Mouse (Mus musculus) CD8-positive naive resting alpha-beta T cell, adult 2 months (primary cell): ENCODE measurements around the gene Cnnm2.
"Not testable (repeated sequence)": the region's sequence is repeated elsewhere in the genome, so short reads cannot be mapped to it uniquely, and the experiment has no call there.

Source experiments
- DNase-seq, 2 experiments: peaks; one replicate each; pipeline ENCODE4 v3.0.0; 2022; ENCODE audit warnings: low read depth in 2 of 2, low spot score in 2 of 2

Cnnm2 gene

DNA sequence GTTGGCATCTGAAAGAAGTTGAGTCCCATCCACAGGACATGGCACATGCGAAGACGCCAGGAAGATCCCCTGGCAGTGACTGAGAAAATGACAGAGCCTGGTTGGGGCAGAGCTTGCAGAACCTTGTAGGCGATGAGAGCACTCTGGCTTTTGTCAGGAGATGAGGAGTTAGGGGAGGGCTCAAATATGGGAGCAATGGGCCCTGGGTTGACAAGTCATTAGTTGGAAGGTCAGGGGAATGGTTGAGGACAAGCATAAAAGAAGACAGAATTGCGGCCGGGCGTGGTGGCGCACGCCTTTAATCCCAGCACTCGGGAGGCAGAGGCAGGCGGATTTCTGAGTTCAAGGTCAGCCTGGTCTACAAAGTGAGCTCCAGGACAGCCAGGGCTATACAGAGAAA lies 1.5 kb upstream of the Cnnm2 start:
- DNase-seq: not testable (repeated sequence)

DNA sequence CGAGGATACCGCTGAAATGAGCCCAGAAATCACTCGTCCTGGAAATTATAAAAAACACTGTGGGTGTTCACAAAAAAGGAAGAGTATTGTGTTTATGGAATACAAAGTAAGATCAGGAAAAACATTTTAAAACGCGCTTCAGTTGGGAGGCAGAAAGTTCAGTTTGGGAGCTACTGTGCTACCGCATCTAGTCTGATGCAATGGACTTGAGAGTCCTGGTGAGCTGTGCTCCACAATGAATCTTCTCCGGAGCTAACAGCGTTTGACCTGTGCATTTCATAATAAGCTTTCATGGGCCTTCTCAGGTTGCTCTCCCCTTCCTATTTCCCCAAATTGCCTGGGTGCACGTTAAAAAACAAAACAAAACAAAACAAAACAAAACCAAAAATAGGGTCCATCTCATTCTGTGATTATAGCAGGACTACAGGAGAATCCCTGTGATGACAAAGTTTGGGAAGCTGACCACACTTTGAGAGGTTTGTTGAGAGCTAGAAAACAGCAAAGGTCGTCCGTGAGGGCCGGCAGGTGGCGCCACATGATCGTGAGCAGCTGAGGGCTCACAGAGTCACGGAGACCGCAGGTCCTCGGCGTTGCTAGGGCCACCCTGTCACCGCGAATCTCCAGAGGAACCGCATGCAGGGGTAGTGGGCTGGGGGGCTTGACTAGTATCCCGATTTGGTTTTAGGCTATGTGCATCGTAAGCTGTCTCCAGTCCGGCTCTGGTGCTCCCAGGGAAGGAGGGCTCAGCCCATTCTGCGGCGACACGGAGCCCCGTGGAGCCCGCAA lies 828 bp upstream of the Cnnm2 start:
- DNase-seq: peak; percentile 76 to 83

GRCm38 (mm10) chr19:46761971-46762290 lies 535 bp downstream of the Cnnm2 start:
- no peak for DNase-seq

DNA sequence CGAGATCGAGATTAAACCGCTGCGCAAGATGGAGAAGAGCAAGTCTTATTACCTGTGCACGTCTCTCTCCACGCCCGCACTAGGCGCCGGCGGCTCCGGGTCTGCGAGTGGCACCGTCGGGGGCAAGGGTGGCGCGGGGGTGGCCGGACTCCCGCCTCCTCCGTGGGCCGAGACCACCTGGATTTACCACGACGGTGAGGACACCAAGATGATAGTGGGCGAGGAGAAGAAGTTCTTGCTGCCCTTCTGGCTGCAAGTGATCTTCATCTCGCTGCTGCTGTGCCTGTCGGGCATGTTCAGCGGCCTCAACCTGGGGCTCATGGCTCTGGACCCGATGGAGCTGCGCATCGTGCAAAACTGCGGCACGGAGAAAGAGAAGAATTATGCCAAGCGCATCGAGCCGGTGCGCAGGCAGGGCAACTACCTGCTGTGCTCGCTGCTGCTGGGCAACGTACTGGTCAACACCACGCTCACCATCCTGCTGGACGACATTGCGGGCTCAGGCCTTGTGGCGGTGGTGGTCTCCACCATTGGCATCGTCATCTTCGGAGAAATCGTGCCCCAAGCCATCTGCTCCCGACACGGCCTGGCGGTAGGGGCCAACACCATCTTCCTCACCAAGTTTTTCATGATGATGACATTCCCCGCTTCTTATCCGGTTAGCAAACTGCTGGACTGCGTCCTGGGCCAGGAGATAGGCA lies 1.0 kb downstream of the Cnnm2 start:
- DNase-seq: peak; percentile 28 to 29

GRCm38 (mm10) chr19:46762992-46763342 lies 1.6 kb downstream of the Cnnm2 start:
- DNase-seq: no peak

DNA sequence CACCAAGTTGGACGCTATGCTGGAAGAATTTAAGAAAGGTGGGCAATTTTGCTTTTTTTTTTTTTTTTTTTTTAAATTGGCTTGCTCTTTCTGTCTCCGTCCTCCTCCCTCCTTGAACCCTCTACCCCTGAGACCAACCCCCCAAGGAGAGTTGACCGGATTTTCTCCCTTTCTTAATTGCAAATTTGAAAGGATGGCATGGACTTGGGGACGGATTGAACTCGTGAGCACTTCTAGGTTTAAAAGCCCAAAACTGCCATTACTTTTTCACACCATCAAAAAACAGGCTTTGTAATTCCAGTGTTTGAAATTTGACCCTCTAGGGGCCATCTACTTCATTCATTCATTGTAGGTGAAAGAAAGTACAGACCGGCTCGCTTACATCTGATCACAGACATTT lies 2.0 kb downstream of the Cnnm2 start:
- DNase-seq: no peak

DNA sequence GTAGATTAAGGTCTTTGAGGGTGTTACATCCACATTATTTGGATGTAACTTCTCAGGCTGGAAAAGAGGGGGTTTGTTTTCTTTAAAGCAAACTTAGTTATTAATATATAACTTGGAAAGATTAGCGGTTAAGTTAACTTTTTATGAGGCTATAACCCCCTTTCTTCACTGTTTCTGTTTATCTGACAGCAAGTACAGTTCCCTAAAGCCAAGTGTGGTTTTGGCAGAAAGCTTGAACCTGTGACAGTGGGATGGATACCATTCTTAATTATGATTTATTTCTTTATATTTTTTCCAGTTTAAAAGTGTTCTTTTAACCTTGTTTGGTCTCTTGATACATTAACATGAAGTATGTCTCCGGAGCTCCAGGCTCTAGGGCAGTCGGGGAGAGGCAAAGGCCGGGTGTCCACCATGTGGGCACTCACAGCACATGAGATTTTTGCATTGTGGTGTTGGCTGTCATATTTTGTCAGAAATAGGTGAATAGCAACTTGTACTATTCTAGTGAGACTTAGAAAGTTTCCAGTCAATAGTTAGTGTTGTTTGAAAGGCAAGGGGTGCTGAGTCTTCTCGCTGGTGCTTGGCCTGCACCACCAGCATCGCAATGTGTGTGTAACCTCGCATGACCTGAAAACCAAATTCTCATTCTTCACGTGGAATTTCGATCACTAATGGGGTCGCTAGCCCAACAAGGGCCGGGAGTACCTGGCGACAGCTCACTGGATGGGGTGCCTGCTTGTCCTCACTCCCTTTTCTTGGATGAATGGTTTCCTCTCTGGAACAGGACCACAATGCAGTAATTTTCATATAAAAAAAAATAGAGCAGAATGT lies 2.8 kb downstream of the Cnnm2 start:
- DNase-seq: no peak

DNA sequence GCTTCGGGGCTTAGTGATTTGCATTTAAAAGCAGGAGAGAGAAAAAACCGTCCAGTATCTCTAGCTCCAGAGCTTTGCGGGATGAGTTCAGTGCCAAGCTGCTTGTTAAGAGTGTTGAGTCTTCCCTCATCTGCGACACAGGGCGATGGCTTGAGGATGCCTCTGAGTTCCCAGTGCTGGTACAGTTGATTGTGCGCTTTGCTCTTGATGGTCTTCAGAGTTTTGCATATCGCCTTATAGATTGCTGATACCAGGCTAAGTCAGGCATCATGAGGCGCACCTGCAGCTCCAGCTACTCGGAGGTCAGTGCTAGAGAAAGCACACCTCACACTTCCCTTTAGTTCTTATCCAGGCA lies 3.3 kb downstream of the Cnnm2 start:
- no peak for DNase-seq

GRCm38 (mm10) chr19:46766125-46766524 lies 4.7 kb downstream of the Cnnm2 start:
- DNase-seq: no peak

DNA sequence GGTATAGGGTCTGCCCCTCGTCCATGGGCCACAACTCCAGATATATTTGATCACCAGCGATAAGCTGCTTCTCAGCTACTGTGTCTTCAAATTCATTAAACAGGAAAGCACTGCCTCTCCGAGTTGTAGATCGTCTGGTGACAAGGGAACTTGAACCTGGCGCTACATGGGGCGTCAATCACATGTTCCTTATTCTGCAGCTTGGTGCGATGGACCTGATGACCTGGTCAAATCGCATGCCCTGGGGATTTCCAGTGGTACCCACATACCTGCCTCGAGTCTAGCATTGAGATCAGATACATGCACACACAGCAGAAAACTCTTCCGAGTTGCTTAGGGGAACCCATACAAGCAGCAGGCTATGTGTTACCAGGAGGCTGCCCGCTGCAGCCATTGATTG lies 8.4 kb downstream of the Cnnm2 start:
- DNase-seq: no peak

DNA sequence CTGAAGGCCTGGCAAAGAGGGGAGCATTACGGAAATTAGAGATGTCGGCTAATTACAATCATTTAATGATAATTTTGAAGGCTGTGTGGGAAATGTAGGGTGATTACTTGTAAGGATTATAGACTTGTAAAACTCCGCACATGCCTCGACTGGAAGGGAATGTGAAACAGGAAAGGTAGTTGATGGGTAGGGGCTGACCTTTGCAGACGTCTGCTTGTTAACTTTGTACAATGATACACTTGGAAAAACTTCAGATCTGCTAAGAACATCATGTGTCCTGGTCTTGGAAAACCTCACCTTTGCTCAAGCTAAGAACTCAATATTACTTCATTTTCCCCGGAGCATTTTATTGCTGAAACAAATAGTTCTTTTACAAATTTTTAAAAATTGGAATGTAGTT lies 10.4 kb downstream of the Cnnm2 start:
- DNase-seq: no peak

DNA sequence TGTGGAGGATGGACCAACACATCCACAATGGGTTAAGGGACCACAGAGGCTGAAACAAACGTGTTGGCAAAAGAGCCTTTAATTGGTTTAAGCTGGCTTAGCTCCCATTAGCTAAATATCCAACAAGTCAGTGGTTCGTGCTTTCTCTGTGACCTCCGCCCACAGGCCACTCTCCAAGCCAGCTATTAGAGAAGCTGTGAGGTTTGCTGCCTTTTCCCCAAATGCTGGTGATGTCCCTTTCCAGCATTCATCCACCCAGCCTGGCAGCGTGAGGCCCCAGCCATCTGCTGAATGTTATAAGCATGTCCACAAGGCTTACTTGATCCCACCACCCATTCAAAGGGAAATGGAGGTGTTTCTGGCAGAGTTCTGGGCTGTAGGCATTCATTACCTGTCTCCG lies 15.0 kb downstream of the Cnnm2 start:
- no peak for DNase-seq

- DNase-seq: no peak
Observed at GRCm38 (mm10) chr19:46776850-46777249, 15.5 kb downstream of the Cnnm2 start.

DNA sequence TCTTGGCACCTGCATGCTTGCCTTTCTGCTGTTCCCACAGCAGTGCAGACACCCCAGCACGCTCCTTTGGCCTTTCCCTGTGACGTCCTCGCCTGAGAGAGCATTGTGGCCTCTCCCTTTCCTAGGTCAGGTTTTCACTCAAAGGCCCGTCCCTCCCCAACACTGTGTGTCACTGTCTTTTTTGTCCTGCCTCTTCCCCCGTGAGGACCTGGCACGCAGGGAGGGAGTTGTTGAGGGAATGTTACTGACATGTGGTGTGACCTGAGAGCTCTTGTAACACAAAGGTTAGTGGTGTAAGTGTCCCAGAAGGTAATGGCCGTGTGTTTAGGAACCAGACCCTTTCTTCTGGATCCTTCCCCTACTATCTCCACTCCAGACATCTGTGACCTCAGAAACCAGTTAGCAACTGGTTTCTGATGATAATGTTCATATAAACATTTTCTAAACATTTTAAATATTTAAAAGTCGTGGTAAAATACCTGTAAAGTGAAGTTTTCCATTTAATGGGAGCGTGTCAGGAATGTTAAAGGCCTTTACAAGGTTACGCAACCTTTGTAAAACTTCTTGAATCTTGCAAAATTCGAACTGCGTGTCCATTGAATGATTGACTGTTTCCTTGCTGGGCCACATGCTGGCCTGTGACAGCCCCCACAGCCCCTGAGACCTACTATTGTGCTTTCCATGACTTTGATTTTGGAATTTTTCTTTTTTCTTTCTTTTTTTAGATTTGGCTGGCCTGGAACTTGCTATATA lies 16.7 kb downstream of the Cnnm2 start:
- DNase-seq: no peak

DNA sequence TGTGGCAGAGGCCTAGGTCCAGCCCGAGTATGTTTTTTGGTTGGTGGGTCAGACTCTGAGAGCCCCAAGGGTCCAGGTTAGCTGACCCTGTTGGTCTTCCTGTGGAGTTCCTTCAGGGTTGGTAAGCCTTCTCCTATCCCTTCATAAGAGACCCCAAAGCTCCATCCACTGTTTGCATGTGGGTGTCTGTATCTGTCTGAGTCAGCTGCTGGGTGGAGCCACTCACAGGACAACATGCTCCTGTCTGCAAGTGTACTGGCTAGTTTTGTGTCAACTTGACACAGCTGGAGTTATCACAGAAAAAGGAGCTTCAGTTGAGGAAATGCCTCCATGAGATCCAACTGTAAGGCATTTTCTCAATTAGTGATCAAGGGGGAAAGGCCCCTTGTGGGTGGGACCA lies 17.7 kb downstream of the Cnnm2 start:
- DNase-seq: not testable (repeated sequence)

- DNase-seq: no peak
Observed at GRCm38 (mm10) chr19:46784038-46784437, 22.6 kb downstream of the Cnnm2 start.

GRCm38 (mm10) chr19:46784502-46784901 lies 23.1 kb downstream of the Cnnm2 start:
- DNase-seq: no peak

GRCm38 (mm10) chr19:46785633-46786032 lies 24.2 kb downstream of the Cnnm2 start:
- DNase-seq: no peak

DNA sequence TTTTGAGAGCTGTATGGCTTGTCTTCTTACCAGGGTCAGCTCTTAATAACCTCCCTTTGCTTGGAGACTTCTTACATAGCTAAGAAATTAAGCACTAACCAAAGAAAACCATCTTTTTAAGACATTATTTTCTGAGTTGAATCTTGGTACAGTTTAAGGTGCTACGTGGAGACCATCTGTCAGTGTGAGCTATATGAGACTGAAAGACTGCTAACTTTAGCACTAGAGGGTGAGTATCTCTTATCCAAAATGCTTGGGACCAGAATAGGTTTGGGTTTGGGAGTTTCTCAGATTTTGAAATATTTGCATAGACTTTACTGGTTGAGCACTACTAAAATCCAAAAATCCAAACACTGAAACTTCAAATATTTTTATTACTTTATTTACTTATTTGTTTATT lies 28.4 kb downstream of the Cnnm2 start:
- no peak for DNase-seq

DNA sequence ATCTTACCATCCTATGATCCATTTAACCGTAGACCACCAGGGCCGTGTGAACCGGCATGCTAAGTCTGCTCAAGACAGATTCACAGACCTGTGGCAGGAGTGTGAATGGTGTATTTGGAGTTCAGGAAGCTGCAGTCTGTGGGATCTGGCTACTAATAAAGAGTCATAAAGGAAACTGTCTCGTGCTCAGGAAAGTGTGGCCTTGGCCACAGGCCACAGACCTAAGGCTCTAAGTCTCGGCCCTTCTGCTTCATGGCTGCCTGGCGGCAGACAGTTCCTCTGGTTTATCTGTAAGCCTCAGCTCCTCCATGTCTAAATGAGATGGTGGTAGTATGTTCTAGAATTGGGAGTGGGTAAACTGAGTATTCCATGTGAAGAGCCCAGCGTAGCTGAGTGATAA lies 30.0 kb downstream of the Cnnm2 start:
- DNase-seq: no peak

GRCm38 (mm10) chr19:46791921-46792320 lies 30.5 kb downstream of the Cnnm2 start:
- DNase-seq: no peak

DNA sequence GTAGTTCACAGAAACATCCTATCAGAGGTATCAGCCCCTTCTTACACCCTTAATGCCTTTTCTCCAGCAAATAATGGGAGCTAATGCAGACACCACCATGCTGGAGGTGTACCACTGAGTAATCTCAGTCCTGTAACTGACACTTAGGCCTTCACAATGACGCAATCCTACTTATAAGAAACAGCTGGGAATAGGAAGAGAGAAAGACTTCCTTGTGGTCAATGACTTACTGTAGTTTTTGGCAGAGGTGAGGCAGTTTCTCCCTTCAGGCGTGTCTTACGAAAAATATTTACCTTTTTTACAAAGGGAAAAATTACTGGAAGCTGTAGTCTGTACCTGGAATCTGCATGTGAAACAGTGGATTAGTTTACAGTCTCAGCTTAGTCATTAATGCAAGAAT lies 31.1 kb downstream of the Cnnm2 start:
- no peak for DNase-seq
